Mouse (Mus musculus): ENCODE data around the gene Fads3.

The Fads3 gene

GRCm38 (mm10) chr19:10021981-10022380 lies 19.4 kb upstream of the Fads3 start:
- no peak for DNase-seq (ENCODE audit: low read depth, low spot score)

GRCm38 (mm10) chr19:10022414-10023303 lies 18.7 kb upstream of the Fads3 start:
- DNase-seq (ENCODE audit: low read depth, low spot score) = no peak

- DNase-seq (ENCODE audit: low read depth, low spot score) = no peak
Observed at GRCm38 (mm10) chr19:10023304-10023758, 18.0 kb upstream of the Fads3 start.

- no peak for DNase-seq (ENCODE audit: low read depth, low spot score)
Observed at GRCm38 (mm10) chr19:10025169-10025875, 16.0 kb upstream of the Fads3 start.

GRCm38 (mm10) chr19:10029746-10030145 lies 11.6 kb upstream of the Fads3 start:
- DNase-seq (ENCODE audit: low read depth, low spot score) = no peak

- peak; percentile 61 for DNase-seq (ENCODE audit: low read depth, low spot score)
Observed at GRCm38 (mm10) chr19:10033211-10033973, 8.0 kb upstream of the Fads3 start.

- DNase-seq (ENCODE audit: low read depth, low spot score) = no peak
Observed at GRCm38 (mm10) chr19:10034356-10034755, 7.0 kb upstream of the Fads3 start.

GRCm38 (mm10) chr19:10034785-10035447 lies 6.5 kb upstream of the Fads3 start:
- peak; percentile 60 for DNase-seq (ENCODE audit: low read depth, low spot score)

GRCm38 (mm10) chr19:10037534-10037933 lies 3.8 kb upstream of the Fads3 start:
- no peak for DNase-seq (ENCODE audit: low read depth, low spot score)

- no peak for DNase-seq (ENCODE audit: low read depth, low spot score)
Observed at GRCm38 (mm10) chr19:10038364-10038763, 3.0 kb upstream of the Fads3 start.

- DNase-seq (ENCODE audit: low read depth, low spot score) = no peak
Observed at GRCm38 (mm10) chr19:10038910-10039309, 2.5 kb upstream of the Fads3 start.

- no peak for DNase-seq (ENCODE audit: low read depth, low spot score)
Observed at GRCm38 (mm10) chr19:10039615-10040014, 1.8 kb upstream of the Fads3 start.

GRCm38 (mm10) chr19:10040866-10041387 lies 442 bp upstream of the Fads3 start:
- no peak for DNase-seq (ENCODE audit: low read depth, low spot score)

- no peak for DNase-seq (ENCODE audit: low read depth, low spot score)
Observed at GRCm38 (mm10) chr19:10042232-10042631, 863 bp downstream of the Fads3 start.

GRCm38 (mm10) chr19:10042816-10043215 lies 1.4 kb downstream of the Fads3 start:
- no peak for DNase-seq (ENCODE audit: low read depth, low spot score)

- DNase-seq (ENCODE audit: low read depth, low spot score) = no peak
Observed at GRCm38 (mm10) chr19:10043643-10044042, 2.3 kb downstream of the Fads3 start.

- no peak for DNase-seq (ENCODE audit: low read depth, low spot score)
Observed at GRCm38 (mm10) chr19:10045707-10046106, 4.3 kb downstream of the Fads3 start.

GRCm38 (mm10) chr19:10046346-10046745 lies 5.0 kb downstream of the Fads3 start:
- DNase-seq (ENCODE audit: low read depth, low spot score) = no peak

GRCm38 (mm10) chr19:10046983-10047382 lies 5.6 kb downstream of the Fads3 start:
- DNase-seq (ENCODE audit: low read depth, low spot score) = no peak

- no peak for DNase-seq (ENCODE audit: low read depth, low spot score)
Observed at GRCm38 (mm10) chr19:10049533-10049932, 8.2 kb downstream of the Fads3 start.

- DNase-seq (ENCODE audit: low read depth, low spot score) = no peak
Observed at GRCm38 (mm10) chr19:10050438-10050837, 9.1 kb downstream of the Fads3 start.
